Mouse (Mus musculus) midbrain, embryonic 13.5 days (tissue): ENCODE results near the gene Sap25. TPM values are rescaled to one million over a fixed set of nuclear protein-coding genes. Genes with fewer than 3 reads are reported as not detected.
A peak's percentile ranks its signal among the peaks of the same experiment; 100 is the strongest.
"Not testable (repeated sequence)": the region's sequence is repeated elsewhere in the genome, so short reads cannot be mapped to it uniquely, and the experiment has no call there.

Experiments
- ATAC-seq: fragments of 200-750 bp; cut with Nextera tagmentation; 2 replicates; pipeline ENCODE4 v1.8.0; 2017; ENCODE audit warnings: mild to moderate bottlenecking, moderate TSS enrichment, moderate library complexity
- H3K27ac ChIP-seq: fragments of 300-500 bp; sonication (generic); 2 replicates; pipeline ENCODE4 v1.5.1; 2015; ENCODE audit warnings: inconsistent platforms, mild to moderate bottlenecking, moderate library complexity
- H3K27me3 ChIP-seq: fragments of 300-500 bp; sonication (generic); 2 replicates; pipeline ENCODE4 v1.6.1; 2015; ENCODE audit warnings: mild to moderate bottlenecking, inconsistent platforms
- H3K36me3 ChIP-seq: fragments of 300-500 bp; sonication (generic); 2 replicates; pipeline ENCODE4 v1.6.1; 2015; ENCODE audit warnings: mild to moderate bottlenecking, inconsistent platforms
- H3K4me1 ChIP-seq: fragments of 300-500 bp; sonication (generic); replicated peaks from 2 replicates; pipeline ENCODE4 v1.6.1; 2015; ENCODE audit warnings: inconsistent platforms
- H3K4me2 ChIP-seq: fragments of 300-500 bp; sonication (generic); replicated peaks from 2 replicates; pipeline ENCODE4 v1.6.1; 2015; ENCODE audit warnings: moderate library complexity, mild to moderate bottlenecking, inconsistent platforms
- H3K4me3 ChIP-seq: fragments of 300-500 bp; sonication (generic); replicated peaks from 2 replicates; pipeline ENCODE4 v1.5.1; 2015; ENCODE audit warnings: mild to moderate bottlenecking, inconsistent platforms
- H3K9ac ChIP-seq: fragments of 300-500 bp; sonication (generic); replicated peaks from 2 replicates; pipeline ENCODE4 v1.6.1; 2015; ENCODE audit warnings: mild to moderate bottlenecking, inconsistent platforms
- H3K9me3 ChIP-seq: fragments of 300-500 bp; sonication (generic); 2 replicates; pipeline ENCODE4 v1.6.1; 2016; ENCODE audit warnings: mild to moderate bottlenecking, inconsistent platforms
- WGBS: fragments of 180-500 bp; shearing (Covaris S2); methylation state at CpG from one replicate; pipeline ENCODE4 v1.1.7; 2015; 5-methylcytosine and 5-hydroxymethylcytosine counted together
- polyA plus RNA-seq: library from polyadenylated mRNA; unstranded; fragments of >200 nt; fragmentation: Nextera tagmentation; extraction: Ambion mirVana; gene quantifications from 2 replicates; pipeline ENCODE4 v1.2.1, GENCODE M21; 2015

Gene Sap25
- polyA plus RNA-seq, 1 experiment from 2014 or later, result 10.9 TPM

DNA sequence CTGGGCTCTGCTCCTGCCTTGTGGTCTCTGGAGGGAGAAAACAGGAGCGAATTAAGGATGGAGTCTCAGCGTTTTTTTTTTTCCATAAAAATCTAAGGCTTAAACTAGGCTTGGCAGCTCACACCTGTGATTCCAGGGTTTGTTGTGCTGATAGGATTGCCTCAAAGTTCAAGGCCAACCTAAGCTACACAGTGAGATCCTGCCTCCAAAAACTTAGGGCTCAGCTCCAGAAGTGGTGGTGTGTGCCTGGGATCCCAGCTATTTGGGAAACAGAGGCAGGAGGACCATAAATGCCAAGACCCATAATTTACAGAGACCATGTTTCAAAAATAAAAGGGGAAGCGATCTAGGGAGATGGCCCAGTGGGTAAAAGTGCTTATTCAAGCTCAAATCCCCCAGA is 31.8 kb upstream of the Sap25 start:
- 66% methylated on average over 3 of the region's 3 CpGs for WGBS

DNA sequence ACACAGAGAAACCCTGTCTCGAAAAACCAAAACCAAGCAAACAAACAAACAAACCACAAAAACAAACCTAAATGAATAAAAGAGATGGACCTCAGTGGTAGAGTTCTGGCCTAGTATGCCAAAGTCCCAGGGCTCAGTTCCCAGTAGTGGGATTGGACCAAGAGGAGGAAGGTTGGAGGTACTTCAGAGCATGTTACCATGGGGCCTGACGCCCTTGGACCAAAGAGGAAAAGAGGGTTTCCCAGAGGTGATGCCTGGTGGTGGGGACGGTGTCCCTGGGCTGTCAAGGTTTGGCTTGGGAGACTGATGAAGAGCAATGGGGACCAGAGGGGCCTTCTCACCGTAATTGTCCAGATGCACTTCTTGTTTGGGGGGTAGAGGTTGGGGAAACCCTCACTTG is 31.1 kb upstream of the Sap25 start:
- Histone ChIP-seq H3K4me3 (no peak overlapping the region), H3K4me1 (peaks cover 38% of the 10 kb centered on the region), H3K9ac (no peak overlapping the region), H3K36me3 (no peaks in the 10 kb centered on the region), H3K27me3 (peaks cover 29% of the 10 kb centered on the region), H3K4me2 (no peak overlapping the region), H3K9me3 (no peaks in the 10 kb centered on the region), H3K27ac (no peak overlapping the region)
- no peak for ATAC-seq
- WGBS, result 78% methylated on average over 4 of the region's 4 CpGs

More for the DNA sequence above, 31.8 kb upstream of the Sap25 start:
- Histone ChIP-seq H3K9me3 (no peaks in the 10 kb centered on the region), H3K4me2 (no peak overlapping the region), H3K4me1 (peaks cover 38% of the 10 kb centered on the region), H3K27ac (no peak overlapping the region), H3K27me3 (peaks cover 29% of the 10 kb centered on the region), H3K36me3 (no peaks in the 10 kb centered on the region), H3K4me3 (no peak overlapping the region), H3K9ac (no peak overlapping the region)
- ATAC-seq, result no peak

DNA sequence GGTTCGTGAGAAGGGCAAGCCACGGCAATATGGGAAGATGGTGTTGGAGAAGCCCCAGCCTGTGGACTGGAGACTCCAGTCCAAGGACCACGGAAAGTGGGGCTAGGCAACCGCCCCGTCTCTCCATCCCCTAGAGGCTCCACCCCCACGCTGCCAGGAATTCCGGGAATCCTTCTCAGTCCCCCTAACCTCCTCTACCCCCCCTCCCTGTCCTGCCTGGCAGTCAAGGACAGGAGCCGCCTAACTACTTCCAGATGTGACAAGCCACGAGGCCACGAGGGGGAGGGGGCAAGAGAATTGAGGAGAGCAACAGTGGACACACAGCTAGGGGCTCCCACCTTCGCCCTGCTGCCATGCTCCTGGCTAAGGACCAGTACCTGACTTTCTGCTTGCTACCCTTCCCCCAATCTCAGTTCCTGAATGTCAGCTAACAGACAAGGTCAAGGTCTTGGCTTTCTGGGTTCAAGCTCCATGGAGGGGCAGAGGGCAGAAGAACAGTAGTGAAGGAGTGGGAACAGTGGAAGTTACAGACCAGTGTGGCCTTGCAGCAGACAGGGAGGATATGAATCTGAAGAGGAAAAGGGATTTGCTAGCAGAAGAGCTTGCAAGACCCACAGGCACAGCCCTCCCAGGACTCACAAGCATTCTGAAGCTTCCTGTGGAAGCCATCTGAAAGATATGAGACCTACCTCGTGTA is 30.4 kb upstream of the Sap25 start:
- Histone ChIP-seq H3K9ac (peak overlapping the region; percentile 52), H3K4me3 (no peak overlapping the region), H3K27ac (peak overlapping the region; percentile 47), H3K27me3 (peaks cover 29% of the 10 kb centered on the region), H3K36me3 (no peaks in the 10 kb centered on the region), H3K4me2 (no peak overlapping the region), H3K9me3 (no peaks in the 10 kb centered on the region), H3K4me1 (peaks cover 38% of the 10 kb centered on the region)
- peak; percentile 49 for ATAC-seq
- WGBS, result 21% methylated on average over 12 of the region's 12 CpGs

DNA sequence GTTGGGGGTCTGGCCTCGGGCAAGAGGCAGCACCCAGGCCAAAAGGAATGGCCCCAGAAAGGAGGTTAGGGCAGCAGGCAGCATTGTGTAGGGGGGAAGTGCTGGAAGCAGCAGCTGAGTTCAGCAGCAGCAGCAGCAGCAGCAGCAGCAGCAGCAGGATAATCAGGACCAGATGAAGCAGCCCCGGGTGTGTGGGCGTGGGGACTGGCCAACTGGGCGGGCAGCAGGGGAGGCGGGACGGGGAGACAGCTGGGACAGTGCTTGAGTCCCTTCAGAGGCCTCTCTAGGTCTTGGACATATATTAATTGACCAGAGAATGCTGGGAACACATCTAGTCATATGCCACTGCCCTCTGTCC is 29.9 kb upstream of the Sap25 start:
- peaks cover 38% of the 10 kb centered on the region for H3K4me1 ChIP-seq
- no peak overlapping the region for H3K4me2 ChIP-seq
- no peak overlapping the region for H3K4me3 ChIP-seq
- H3K36me3 ChIP-seq, result no peaks in the 10 kb centered on the region
- WGBS, result 26% methylated on average over 6 of the region's 6 CpGs
- ATAC-seq, result no peak
- peak overlapping the region; percentile 52 for H3K9ac ChIP-seq
- no peaks in the 10 kb centered on the region for H3K9me3 ChIP-seq
- peaks cover 29% of the 10 kb centered on the region for H3K27me3 ChIP-seq
- H3K27ac ChIP-seq, result peak overlapping the region; percentile 47

DNA sequence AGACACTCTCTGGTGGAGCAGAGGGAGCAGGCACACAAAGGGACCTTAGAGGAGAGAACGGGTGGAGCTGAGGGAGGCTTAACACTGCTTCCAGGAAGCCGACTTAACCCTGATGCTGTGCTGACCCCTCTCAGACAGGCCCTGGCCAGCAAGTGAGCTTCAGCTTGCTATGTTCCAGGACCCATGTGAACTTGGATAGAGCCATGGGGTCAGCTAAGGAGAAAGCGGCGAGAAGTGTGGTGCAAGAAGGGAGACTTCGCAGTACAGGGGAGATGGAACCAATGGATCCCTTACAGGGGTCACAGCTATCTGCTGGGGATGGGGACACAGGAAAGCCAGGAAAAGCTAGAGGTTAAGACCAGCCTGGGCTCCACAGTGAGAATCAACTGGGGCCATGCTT is 28.1 kb upstream of the Sap25 start:
- Histone ChIP-seq H3K27me3 (peaks cover 16% of the 10 kb centered on the region), H3K36me3 (no peaks in the 10 kb centered on the region), H3K9ac (peak overlapping the region; percentile 32; the same call in 1 of the 2 replicates), H3K27ac (0 out of 2 replicates have a peak overlapping the region, but pooled peaks have one; percentile 19), H3K9me3 (no peaks in the 10 kb centered on the region), H3K4me2 (no peak overlapping the region), H3K4me1 (peaks cover 34% of the 10 kb centered on the region), H3K4me3 (no peak overlapping the region)
- no peak for ATAC-seq
- WGBS, result 61% methylated on average over 5 of the region's 5 CpGs

DNA sequence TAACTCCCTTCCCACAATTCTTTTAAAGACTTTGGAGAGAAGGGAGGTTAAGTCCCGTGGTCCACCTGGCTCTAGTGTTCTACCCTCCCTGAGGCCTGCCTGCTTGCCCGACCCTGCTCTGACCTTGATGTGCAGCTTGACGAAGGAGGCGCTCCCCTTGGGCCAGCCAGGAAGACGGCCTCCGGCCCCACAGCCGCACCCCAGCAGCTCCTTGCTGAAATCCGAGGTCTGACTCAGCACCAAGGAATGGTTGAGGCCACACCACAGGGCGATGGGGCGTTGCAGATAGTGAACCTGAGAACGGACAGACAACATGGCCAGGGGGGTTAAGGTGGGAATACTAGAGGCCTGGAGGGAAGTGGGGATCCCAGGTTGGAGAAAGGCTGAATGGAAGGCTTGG is 27.6 kb upstream of the Sap25 start, which contains the start of gene Pcolce:
Pcolce (minus strand) TSS at position 235 of the 400 bp plus-strand sequence.
- H3K9ac ChIP-seq, result peak within 1 kb of the TSS; percentile 32; the same call in 1 of the 2 replicates
- no peak within 1 kb of the TSS for H3K4me2 ChIP-seq
- no peaks in the 10 kb centered on the region for H3K9me3 ChIP-seq
- H3K4me3 ChIP-seq, result no peak within 1 kb of the TSS
- peaks cover 29% of the 10 kb centered on the region for H3K4me1 ChIP-seq
- no peaks in the 10 kb centered on the region for H3K36me3 ChIP-seq
- H3K27me3 ChIP-seq, result peaks cover 11% of the 10 kb centered on the region
- ATAC-seq, result no peak
- 69% methylated on average over 11 of the region's 11 CpGs for WGBS
- H3K27ac ChIP-seq, result 0 out of 2 replicates have a peak within 1 kb of the TSS, but pooled peaks have one; percentile 19

DNA sequence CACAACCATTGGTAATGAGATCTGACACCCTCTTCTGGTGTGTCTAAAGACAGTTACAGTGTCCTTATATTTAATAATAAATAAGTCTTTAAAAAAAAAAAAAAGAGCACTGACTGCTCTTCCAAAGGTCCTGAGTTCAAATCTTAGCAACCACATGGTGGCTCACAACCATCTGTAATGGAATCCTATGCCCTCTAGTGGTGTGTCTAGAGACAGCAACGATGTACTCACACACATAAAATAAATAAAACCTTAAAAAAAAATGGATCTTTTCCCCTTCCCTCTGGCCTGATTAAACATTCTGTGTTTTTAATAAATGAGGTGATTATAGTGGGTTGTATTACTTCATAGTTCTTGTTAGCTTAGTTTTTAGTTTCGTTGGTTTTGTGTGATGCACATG is 26.2 kb upstream of the Sap25 start:
- H3K9me3 ChIP-seq, H3K36me3 ChIP-seq, ATAC-seq, H3K27me3 ChIP-seq, H3K4me3 ChIP-seq, H3K27ac ChIP-seq, H3K9ac ChIP-seq, H3K4me2 ChIP-seq: not testable (repeated sequence)
- 94% methylated on average over 2 of the region's 2 CpGs for WGBS
- H3K4me1 ChIP-seq, result peaks cover 29% of the 10 kb centered on the region

DNA sequence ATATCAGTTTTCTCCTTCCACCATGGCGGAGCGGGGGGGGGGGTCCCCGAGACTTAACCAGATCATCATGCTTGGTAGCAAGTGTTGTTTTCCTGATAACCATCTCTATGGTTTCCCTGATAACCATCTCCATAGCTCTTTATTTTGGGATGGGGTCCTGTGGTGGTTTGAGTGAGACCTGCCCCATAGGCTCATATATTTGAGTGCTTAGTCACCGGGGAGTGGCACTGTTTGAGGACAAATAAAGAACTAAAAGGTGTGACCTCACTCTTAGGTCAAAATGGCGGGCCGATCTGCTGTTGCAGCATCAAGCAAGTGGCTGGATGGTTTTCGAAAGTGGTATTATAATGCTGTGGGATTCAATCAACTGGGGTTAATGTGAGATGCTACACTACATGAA is 25.8 kb upstream of the Sap25 start:
- H3K27ac ChIP-seq, result no peak overlapping the region
- H3K27me3 ChIP-seq, result no peaks in the 10 kb centered on the region
- peaks cover 26% of the 10 kb centered on the region for H3K4me1 ChIP-seq
- WGBS, result 92% methylated on average over 7 of the region's 7 CpGs
- no peak overlapping the region for H3K4me2 ChIP-seq
- H3K4me3 ChIP-seq, result no peak overlapping the region
- no peaks in the 10 kb centered on the region for H3K9me3 ChIP-seq
- no peak for ATAC-seq
- no peaks in the 10 kb centered on the region for H3K36me3 ChIP-seq
- H3K9ac ChIP-seq, result no peak overlapping the region

DNA sequence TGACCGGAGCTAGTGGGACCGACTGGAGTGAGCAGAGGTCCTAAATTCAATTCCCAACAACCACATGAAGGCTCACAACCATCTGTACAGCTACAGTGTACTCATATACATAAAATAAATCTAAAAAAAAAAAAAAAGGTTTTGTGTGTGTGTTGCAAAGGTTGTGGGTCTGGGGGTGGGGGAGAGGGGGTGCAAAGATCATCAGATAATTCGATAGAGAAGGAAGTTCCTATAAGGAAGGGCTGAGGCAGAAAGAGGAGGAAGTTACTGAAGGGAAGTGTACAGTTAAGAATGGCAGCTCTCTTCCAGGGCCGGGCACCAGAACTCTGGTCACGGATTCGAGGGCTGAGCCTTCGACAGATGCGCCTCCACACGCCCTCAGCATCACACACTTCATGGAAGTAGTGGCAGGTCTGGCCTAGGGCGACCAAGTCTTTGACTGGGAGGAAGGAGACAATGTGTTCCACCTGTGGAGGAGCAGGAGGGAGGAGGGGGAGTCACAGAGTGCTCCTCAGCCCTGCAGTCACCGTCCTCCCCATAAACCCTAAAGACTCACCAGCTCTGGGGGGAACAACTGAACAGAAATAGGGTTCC is 17.1 kb upstream of the Sap25 start:
- Histone ChIP-seq H3K9ac (no peak overlapping the region), H3K4me2 (no peak overlapping the region), H3K27me3 (no peaks in the 10 kb centered on the region), H3K4me1 (peaks cover 9% of the 10 kb centered on the region), H3K9me3 (no peaks in the 10 kb centered on the region), H3K27ac (no peak overlapping the region), H3K36me3 (no peaks in the 10 kb centered on the region), H3K4me3 (no peak overlapping the region)
- 85% methylated on average over 11 of the region's 11 CpGs for WGBS
- no peak for ATAC-seq

DNA sequence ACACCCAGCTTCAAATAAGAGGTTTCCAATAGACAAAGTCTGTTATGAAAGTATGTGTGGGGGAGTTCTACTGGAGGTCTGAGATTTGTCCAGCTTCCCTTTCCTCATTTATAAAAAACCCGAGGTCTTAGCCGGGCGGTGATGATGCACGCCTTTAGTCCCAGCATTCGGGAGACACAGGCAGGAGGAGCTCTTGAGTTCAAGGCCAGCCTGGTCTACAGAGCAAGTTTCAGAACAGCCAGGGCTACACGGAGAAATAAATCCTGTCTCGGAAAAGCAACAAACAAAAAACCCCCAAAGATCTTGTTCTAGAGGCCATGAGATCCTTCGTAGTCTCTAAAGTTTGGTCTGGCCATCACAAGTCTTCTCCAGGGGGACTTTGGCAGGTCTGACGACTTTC is 13.1 kb upstream of the Sap25 start:
- Histone ChIP-seq H3K27me3 (no peaks in the 10 kb centered on the region), H3K36me3 (0 out of 2 replicates have a peak, but pooled peaks cover 3% of the 10 kb centered on the region), H3K4me3 (peak overlapping the region; percentile 90), H3K9ac (peak overlapping the region; percentile 69), H3K9me3 (no peaks in the 10 kb centered on the region), H3K4me1 (peaks cover 45% of the 10 kb centered on the region), H3K4me2 (peak overlapping the region; percentile 64), H3K27ac (peak overlapping the region; percentile 91)
- whole genome bisulfite sequencing, result 5% methylated on average over 9 of the region's 9 CpGs
- no peak for ATAC-seq

DNA sequence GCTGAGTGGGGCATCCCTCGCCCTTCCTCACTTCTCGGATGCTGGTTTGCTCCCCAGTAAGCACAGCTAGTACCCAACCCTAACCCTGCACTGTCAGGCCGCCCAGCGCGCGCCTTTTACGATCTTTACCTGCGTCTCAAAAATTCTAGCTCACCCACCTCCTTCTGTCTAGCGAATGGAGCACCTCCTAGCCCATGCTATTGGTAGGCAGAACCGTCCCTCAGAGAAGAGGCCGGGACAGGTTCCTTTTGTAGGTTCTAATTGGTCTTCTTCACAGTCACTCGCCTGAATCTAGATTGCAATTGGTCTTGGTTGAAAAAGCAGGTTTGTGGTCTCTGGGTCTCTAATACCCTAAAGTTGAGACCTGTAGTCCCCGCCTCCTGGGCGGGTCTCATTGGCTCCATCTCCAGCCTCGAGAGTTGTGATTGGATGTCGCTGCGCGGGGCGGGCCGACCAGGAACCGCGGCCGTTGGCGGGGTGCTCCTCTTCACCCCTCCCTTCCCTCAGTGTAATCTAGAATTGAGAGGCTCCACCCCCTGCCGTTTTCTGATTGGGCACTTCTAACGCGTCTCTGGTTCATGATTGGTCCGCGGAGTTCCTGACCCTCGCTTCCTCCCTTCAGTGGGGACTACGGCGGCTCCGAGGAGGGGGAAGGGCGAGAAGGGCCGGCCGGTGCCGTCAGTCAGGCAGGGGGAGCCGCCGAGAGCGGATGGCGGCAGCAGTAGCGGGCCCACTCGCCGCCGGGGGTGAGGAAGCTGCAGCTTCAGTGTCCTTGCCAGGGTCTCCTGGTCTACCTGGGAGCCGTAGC is 12.4 kb upstream of the Sap25 start, which contains the start of the genes Fbxo24, Lrch4 and Gm20605:
Fbxo24 (minus strand) TSS at position 505 of the 808 bp plus-strand sequence.
Lrch4 (plus strand) TSS at position 624 of the 808 bp plus-strand sequence.
Gm20605 (plus strand) TSS at position 678 of the 808 bp plus-strand sequence.
- H3K27ac ChIP-seq, result peak within 1 kb of the TSS; percentile 94
- peaks cover 52% of the 10 kb centered on the region for H3K4me1 ChIP-seq
- under 1% methylated on average over 46 of the region's 46 CpGs for WGBS
- no peaks in the 10 kb centered on the region for H3K27me3 ChIP-seq
- H3K4me2 ChIP-seq, result peak within 1 kb of the TSS; percentile 91
- no peaks in the 10 kb centered on the region for H3K9me3 ChIP-seq
- peak within 1 kb of the TSS; percentile 90 for H3K4me3 ChIP-seq
- ATAC-seq, result peak; percentile 98
- H3K36me3 ChIP-seq, result peaks cover 8% of the 10 kb centered on the region
- H3K9ac ChIP-seq, result peak within 1 kb of the TSS; percentile 89

DNA sequence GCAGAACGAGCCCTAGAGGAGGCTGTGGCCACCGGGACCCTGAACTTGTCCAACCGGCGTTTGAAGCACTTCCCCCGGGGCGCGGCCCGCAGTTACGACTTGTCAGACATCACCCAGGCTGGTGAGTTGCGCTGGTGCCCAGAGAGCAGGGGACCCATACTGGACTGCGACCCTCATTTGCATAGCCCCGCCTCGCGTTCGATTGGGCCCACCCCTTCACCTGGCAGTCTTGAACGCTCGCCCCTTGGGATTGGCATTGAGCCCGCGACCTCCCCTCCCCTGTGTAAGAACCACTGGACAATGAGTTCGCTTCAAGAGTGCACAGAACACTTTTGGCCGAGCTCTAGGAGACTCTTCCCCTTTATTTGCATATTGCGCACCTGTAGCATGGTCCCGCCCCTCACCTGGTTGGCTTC is 11.8 kb upstream of the Sap25 start:
- Histone ChIP-seq H3K9ac (peak overlapping the region; percentile 89), H3K27me3 (no peaks in the 10 kb centered on the region), H3K4me3 (peak overlapping the region; percentile 90), H3K27ac (peak overlapping the region; percentile 94), H3K9me3 (no peaks in the 10 kb centered on the region), H3K36me3 (peaks cover 14% of the 10 kb centered on the region), H3K4me1 (peaks cover 55% of the 10 kb centered on the region), H3K4me2 (peak overlapping the region; percentile 91)
- WGBS, result under 1% methylated on average over 23 of the region's 23 CpGs
- ATAC-seq, result peak; percentile 24
